ENCODE assay signal across 9 mouse cellular contexts in genomic region chr7:28576271-28576914, GRCm38 (mm10). TPM values are rescaled to one million over a fixed set of nuclear protein-coding genes. Genes with fewer than 3 reads are reported as not detected.
DNase-seq lines count a peak whose midpoint lies in the region; ATAC-seq lines count a peak whose summit lies in the region.
"Had no signal": no experiment of that assay in that cellular context is flagged by ENCODE, and none has a peak within 500 bp of the region (broad histone marks: within the 10 kb centered on the region; RNA-seq: fewer than 3 reads in every experiment).

No protein-coding gene starts in this region.

- no peak overlapping the region for H3K27ac ChIP-seq in hindbrain, embryonic 13.5 days
- H3K27ac ChIP-seq in hindbrain, embryonic 11.5 days (ENCODE audit: low read depth, low read length) = no peak overlapping the region

- no peak overlapping the region for H3K4me2 ChIP-seq in hindbrain, embryonic 13.5 days
- H3K4me2 ChIP-seq in hindbrain, embryonic 11.5 days (replicated peaks; ENCODE audit: low read depth, low read length) = no peak overlapping the region

- no peak overlapping the region for H3K4me3 ChIP-seq in hindbrain, embryonic 13.5 days
- H3K4me3 ChIP-seq in hindbrain, embryonic 11.5 days (ENCODE audit: low read depth, low read length) = no peak overlapping the region

- peak overlapping the region; percentile 20; the same call in 1 of the 2 replicates for H3K9ac ChIP-seq in hindbrain, embryonic 13.5 days
- H3K9ac ChIP-seq in hindbrain, embryonic 11.5 days (ENCODE audit: low read depth, low read length) = no peak overlapping the region

- intact Hi-C loops in heart, postnatal 36 days (cut with DNase I) = no loop called here

- H3K4me1 ChIP-seq in hindbrain, embryonic 13.5 days (replicated peaks) = peaks cover 58% of the 10 kb centered on the region
- H3K4me1 ChIP-seq in hindbrain, embryonic 11.5 days (replicated peaks; ENCODE audit: control insufficient read depth, insufficient read depth, low read length) = no peaks in the 10 kb centered on the region

- DNase-seq in hindbrain, embryonic 11.5 days (ENCODE audit: low spot score) = no peak
- DNase-seq in fibroblast of lung, adult 2 months (ENCODE audit: low read depth) = peak; percentile 84
- peak; percentile 56 to 67 for DNase-seq in heart, postnatal 36 days
- DNase-seq in layer of hippocampus, adult 9-11 months = peak; percentile 60
- peak; percentile 82 to 92 for DNase-seq in lung, postnatal 4 days
- no peak for DNase-seq in thymus, postnatal 25 days

- peak; percentile 43 for ATAC-seq in hindbrain, embryonic 13.5 days (ENCODE audit: low FRiP score)
- ATAC-seq in hindbrain, embryonic 11.5 days (ENCODE audit: low FRiP score) = no peak
- ATAC-seq in granulocyte monocyte progenitor cell, adult 5-6 weeks (replicated peaks; ENCODE audit: poor library complexity, severe bottlenecking) = no peak

- no peaks in the 10 kb centered on the region for H3K27me3 ChIP-seq in hindbrain, embryonic 13.5 days
- H3K27me3 ChIP-seq in hindbrain, embryonic 11.5 days (ENCODE audit: control insufficient read depth, insufficient read depth, low read length) = no peaks in the 10 kb centered on the region

- 71% methylated on average over 5 of the region's 5 CpGs for WGBS in hindbrain, embryonic 13.5 days
- 66% methylated on average over 5 of the region's 5 CpGs for WGBS in hindbrain, embryonic 11.5 days

- H3K36me3 ChIP-seq in hindbrain, embryonic 13.5 days = no peaks in the 10 kb centered on the region
- no peaks in the 10 kb centered on the region for H3K36me3 ChIP-seq in hindbrain, embryonic 11.5 days (ENCODE audit: control insufficient read depth, insufficient read depth, low read length)

- no peaks in the 10 kb centered on the region for H3K9me3 ChIP-seq in hindbrain, embryonic 13.5 days
- H3K9me3 ChIP-seq in hindbrain, embryonic 11.5 days (ENCODE audit: control insufficient read depth, low read length) = no peaks in the 10 kb centered on the region

RNA-seq across cellular contexts. Expression of gene Samd4b, which starts 21.6 kb away (rescaled TPM):
- polyA plus RNA-seq in hindbrain, embryonic 13.5 days (2015; fragmentation: Nextera tagmentation; extraction: Ambion mirVana) = 20.7 and 21.6 TPM in 2 replicates
- polyA plus RNA-seq in hindbrain, embryonic 11.5 days (2014; fragmentation: Nextera tagmentation; extraction: Ambion mirVana) = 25.3 and 27.4 TPM in 2 replicates
- 10 to 100 TPM; 20.5 to 24.5 TPM for total RNA-seq in heart, postnatal 36 days (2021)
- 17.5 and 25.0 TPM in 2 replicates for total RNA-seq in granulocyte monocyte progenitor cell, adult 5-6 weeks (2014; fragmentation: Nextera tagmentation)
- total RNA-seq in granulocyte monocyte progenitor cell, adult 5-6 weeks (2017) = 3.4 and 3.9 TPM in 2 replicates

RNA-seq across cellular contexts. Expression of gene Pak4, which starts 21.6 kb away (rescaled TPM):
- polyA plus RNA-seq in hindbrain, embryonic 13.5 days (2015; fragmentation: Nextera tagmentation; extraction: Ambion mirVana) = 21.5 and 22.1 TPM in 2 replicates
- polyA plus RNA-seq in hindbrain, embryonic 11.5 days (2014; fragmentation: Nextera tagmentation; extraction: Ambion mirVana) = 30.5 and 32.6 TPM in 2 replicates
- total RNA-seq in heart, postnatal 36 days (2021) = 1 to 10 TPM; 7.3 to 7.4 TPM
- total RNA-seq in granulocyte monocyte progenitor cell, adult 5-6 weeks (2014; fragmentation: Nextera tagmentation) = 3.2 and 3.7 TPM in 2 replicates
- 3.4 and 6.4 TPM in 2 replicates for total RNA-seq in granulocyte monocyte progenitor cell, adult 5-6 weeks (2017)

RNA-seq across cellular contexts. Expression of gene Nccrp1, which starts 29.3 kb away (rescaled TPM):
- polyA plus RNA-seq in hindbrain, embryonic 13.5 days (2015; fragmentation: Nextera tagmentation; extraction: Ambion mirVana) = 0.13 TPM in 1 of 2 replicates, not detected in the other
- polyA plus RNA-seq in hindbrain, embryonic 11.5 days (2014; fragmentation: Nextera tagmentation; extraction: Ambion mirVana) = not detected in 2 replicates
- total RNA-seq in heart, postnatal 36 days (2021) = not detected
- not detected in 2 replicates for total RNA-seq in granulocyte monocyte progenitor cell, adult 5-6 weeks (2014; fragmentation: Nextera tagmentation)
- total RNA-seq in granulocyte monocyte progenitor cell, adult 5-6 weeks (2017) = not detected in 2 replicates

RNA-seq across cellular contexts. Expression of gene Sycn, which starts 35.7 kb away (rescaled TPM):
- polyA plus RNA-seq in hindbrain, embryonic 13.5 days (2015; fragmentation: Nextera tagmentation; extraction: Ambion mirVana) = not detected in 2 replicates
- polyA plus RNA-seq in hindbrain, embryonic 11.5 days (2014; fragmentation: Nextera tagmentation; extraction: Ambion mirVana) = not detected in 2 replicates
- total RNA-seq in heart, postnatal 36 days (2021) = not detected
- total RNA-seq in granulocyte monocyte progenitor cell, adult 5-6 weeks (2014; fragmentation: Nextera tagmentation) = not detected in 2 replicates
- not detected in 2 replicates for total RNA-seq in granulocyte monocyte progenitor cell, adult 5-6 weeks (2017)
- polyA plus RNA-seq: frontal cortex, adult 2 months had no signal

RNA-seq across cellular contexts. Expression of gene Ifnl3, which starts 53.8 kb away (rescaled TPM):
- polyA plus RNA-seq in hindbrain, embryonic 13.5 days (2015; fragmentation: Nextera tagmentation; extraction: Ambion mirVana) = not detected in 2 replicates
- polyA plus RNA-seq in hindbrain, embryonic 11.5 days (2014; fragmentation: Nextera tagmentation; extraction: Ambion mirVana) = not detected in 2 replicates
- total RNA-seq in heart, postnatal 36 days (2021) = not detected
- total RNA-seq in granulocyte monocyte progenitor cell, adult 5-6 weeks (2014; fragmentation: Nextera tagmentation) = not detected in 2 replicates
- not detected in 2 replicates for total RNA-seq in granulocyte monocyte progenitor cell, adult 5-6 weeks (2017)
- polyA plus RNA-seq: frontal cortex, adult 2 months had no signal

Comparison
In these comparisons a context has a peak if more than half of its experiments do, and no peak if none do; other contexts are left out.
1. DNase-seq: peak in fibroblast of lung, adult 2 months (single experiment), heart, postnatal 36 days (2 of 2), layer of hippocampus, adult 9-11 months (single experiment) and lung, postnatal 4 days (2 of 2); none in hindbrain, embryonic 11.5 days (single experiment) and thymus, postnatal 25 days (single experiment).